Mouse (Mus musculus): ENCODE measurements around the gene Hist1h4d. TPM values are rescaled to one million over a fixed set of nuclear protein-coding genes. Genes with fewer than 3 reads are reported as not detected.
"Not testable (repeated sequence)": the region's sequence is repeated elsewhere in the genome, so short reads cannot be mapped to it uniquely, and the experiment has no call there.

Gene Hist1h4d
- polyA plus RNA-seq, 1 experiment from 2014 or later, result 73.9 TPM

- Histone ChIP-seq H3K9ac (ENCODE audit: low read depth, low read length) (peak overlapping the region; percentile 72), H3K9me3 (ENCODE audit: control insufficient read depth, low read length) (no peaks in the 10 kb centered on the region), H3K4me2 (ENCODE audit: low read depth, low read length) (peak overlapping the region; percentile 89), H3K4me3 (ENCODE audit: low read length) (peak overlapping the region; percentile 59), H3K27ac (ENCODE audit: low read length) (peak overlapping the region; percentile 79), H3K36me3 (ENCODE audit: control insufficient read depth, insufficient read depth, low read length) (no peaks in the 10 kb centered on the region), H3K4me1 (ENCODE audit: control insufficient read depth, insufficient read depth, low read length) (peaks cover 18% of the 10 kb centered on the region), H3K27me3 (replicated peaks; ENCODE audit: control insufficient read depth, insufficient read depth, low read length) (no peaks in the 10 kb centered on the region)
- WGBS, result 12% methylated on average over 6 of the region's 6 CpGs
- no peak for ATAC-seq
These were observed 1.0 kb downstream of the Hist1h4d start for GRCm38 (mm10) chr13:23582219-23583056.

- Histone ChIP-seq H3K9ac (ENCODE audit: low read depth, low read length) (no peak overlapping the region), H3K36me3 (ENCODE audit: control insufficient read depth, insufficient read depth, low read length) (no peaks in the 10 kb centered on the region), H3K9me3 (ENCODE audit: control insufficient read depth, low read length) (no peaks in the 10 kb centered on the region), H3K4me3 (ENCODE audit: low read length) (no peak overlapping the region), H3K4me2 (ENCODE audit: low read depth, low read length) (no peak overlapping the region), H3K27ac (ENCODE audit: low read length) (peak overlapping the region; percentile 49), H3K27me3 (replicated peaks; ENCODE audit: control insufficient read depth, insufficient read depth, low read length) (no peaks in the 10 kb centered on the region), H3K4me1 (ENCODE audit: control insufficient read depth, insufficient read depth, low read length) (peaks cover 18% of the 10 kb centered on the region)
- no peak for ATAC-seq
These were observed 2.1 kb downstream of the Hist1h4d start for GRCm38 (mm10) chr13:23583387-23584068.

GRCm38 (mm10) chr13:23584331-23584730 lies 2.9 kb downstream of the Hist1h4d start:
- no peak for ATAC-seq
- peak overlapping the region; percentile 66 for H3K4me2 ChIP-seq (ENCODE audit: low read depth, low read length)
- H3K27ac ChIP-seq (ENCODE audit: low read length), result peak overlapping the region; percentile 96
- no peaks in the 10 kb centered on the region for H3K36me3 ChIP-seq (ENCODE audit: control insufficient read depth, insufficient read depth, low read length)
- H3K4me3 ChIP-seq (ENCODE audit: low read length), result peak overlapping the region; percentile 46; the same call in 1 of the 2 replicates
- H3K9ac ChIP-seq (ENCODE audit: low read depth, low read length), result 0 out of 2 replicates have a peak overlapping the region, but pooled peaks have one; percentile 22
- H3K4me1 ChIP-seq (ENCODE audit: control insufficient read depth, insufficient read depth, low read length), result peaks cover 18% of the 10 kb centered on the region
- H3K9me3 ChIP-seq (ENCODE audit: control insufficient read depth, low read length), result no peaks in the 10 kb centered on the region
- no peaks in the 10 kb centered on the region for H3K27me3 ChIP-seq (replicated peaks; ENCODE audit: control insufficient read depth, insufficient read depth, low read length)

GRCm38 (mm10) chr13:23585029-23585441 lies 3.6 kb downstream of the Hist1h4d start:
- Histone ChIP-seq H3K9ac (ENCODE audit: low read depth, low read length) (peak overlapping the region; percentile 68), H3K4me1 (ENCODE audit: control insufficient read depth, insufficient read depth, low read length) (peaks cover 18% of the 10 kb centered on the region), H3K4me3 (ENCODE audit: low read length) (peak overlapping the region; percentile 46), H3K27ac (ENCODE audit: low read length) (peak overlapping the region; percentile 96), H3K4me2 (ENCODE audit: low read depth, low read length) (peak overlapping the region; percentile 66), H3K27me3 (replicated peaks; ENCODE audit: control insufficient read depth, insufficient read depth, low read length) (no peaks in the 10 kb centered on the region), H3K36me3 (ENCODE audit: control insufficient read depth, insufficient read depth, low read length) (no peaks in the 10 kb centered on the region), H3K9me3 (ENCODE audit: control insufficient read depth, low read length) (no peaks in the 10 kb centered on the region)
- under 1% methylated on average over 21 of the region's 21 CpGs for WGBS
- 0 out of 2 replicates have a peak, but pooled peaks have one; percentile 4 for ATAC-seq

- ATAC-seq, result peak; percentile 87
- H3K27me3 ChIP-seq (replicated peaks; ENCODE audit: control insufficient read depth, insufficient read depth, low read length); H3K9me3 ChIP-seq (ENCODE audit: control insufficient read depth, low read length); H3K36me3 ChIP-seq (ENCODE audit: control insufficient read depth, insufficient read depth, low read length): not testable (repeated sequence)
- H3K4me1 ChIP-seq (ENCODE audit: control insufficient read depth, insufficient read depth, low read length), result peaks cover 18% of the 10 kb centered on the region
- WGBS, result under 1% methylated on average over 31 of the region's 36 CpGs
- H3K4me2 ChIP-seq (ENCODE audit: low read depth, low read length), result peak overlapping the region; percentile 66
- H3K27ac ChIP-seq (ENCODE audit: low read length), result peak overlapping the region; percentile 96
- H3K4me3 ChIP-seq (ENCODE audit: low read length), result peak overlapping the region; percentile 46
- H3K9ac ChIP-seq (ENCODE audit: low read depth, low read length), result peak overlapping the region; percentile 68
These were observed 4.2 kb downstream of the Hist1h4d start for GRCm38 (mm10) chr13:23585442-23586098.

GRCm38 (mm10) chr13:23586099-23586939 lies 4.9 kb downstream of the Hist1h4d start:
- Histone ChIP-seq H3K4me1 (ENCODE audit: control insufficient read depth, insufficient read depth, low read length) (peaks cover 16% of the 10 kb centered on the region), H3K4me3 (ENCODE audit: low read length) (peak overlapping the region; percentile 42), H3K4me2 (ENCODE audit: low read depth, low read length) (peak overlapping the region; percentile 65), H3K36me3 (ENCODE audit: control insufficient read depth, insufficient read depth, low read length) (no peaks in the 10 kb centered on the region), H3K27ac (ENCODE audit: low read length) (peak overlapping the region; percentile 95), H3K9ac (ENCODE audit: low read depth, low read length) (peak overlapping the region; percentile 64), H3K27me3 (replicated peaks; ENCODE audit: control insufficient read depth, insufficient read depth, low read length) (no peaks in the 10 kb centered on the region), H3K9me3 (ENCODE audit: control insufficient read depth, low read length) (no peaks in the 10 kb centered on the region)
- no peak for ATAC-seq
- whole genome bisulfite sequencing, result 2% methylated on average over 22 of the region's 22 CpGs

- Histone ChIP-seq H3K4me3 (ENCODE audit: low read length) (peak overlapping the region; percentile 42), H3K9ac (ENCODE audit: low read depth, low read length) (peak overlapping the region; percentile 64), H3K27ac (ENCODE audit: low read length) (peak overlapping the region; percentile 95), H3K4me1 (ENCODE audit: control insufficient read depth, insufficient read depth, low read length) (peaks cover 16% of the 10 kb centered on the region), H3K4me2 (ENCODE audit: low read depth, low read length) (peak overlapping the region; percentile 65), H3K36me3 (ENCODE audit: control insufficient read depth, insufficient read depth, low read length) (no peaks in the 10 kb centered on the region), H3K9me3 (ENCODE audit: control insufficient read depth, low read length) (no peaks in the 10 kb centered on the region), H3K27me3 (replicated peaks; ENCODE audit: control insufficient read depth, insufficient read depth, low read length) (no peaks in the 10 kb centered on the region)
- ATAC-seq, result no peak
- 2% methylated on average over 1 of the region's 1 CpGs for WGBS
These were observed 5.5 kb downstream of the Hist1h4d start for GRCm38 (mm10) chr13:23586940-23587225.

- H3K9me3 ChIP-seq (ENCODE audit: control insufficient read depth, low read length), result no peaks in the 10 kb centered on the region
- no peaks in the 10 kb centered on the region for H3K27me3 ChIP-seq (replicated peaks; ENCODE audit: control insufficient read depth, insufficient read depth, low read length)
- no peak overlapping the region for H3K4me2 ChIP-seq (ENCODE audit: low read depth, low read length)
- H3K4me3 ChIP-seq (ENCODE audit: low read length), result no peak overlapping the region
- no peaks in the 10 kb centered on the region for H3K36me3 ChIP-seq (ENCODE audit: control insufficient read depth, insufficient read depth, low read length)
- no peak for ATAC-seq
- H3K4me1 ChIP-seq (ENCODE audit: control insufficient read depth, insufficient read depth, low read length), result peaks cover 9% of the 10 kb centered on the region; the same call in 1 of the 2 replicates
- no peak overlapping the region for H3K27ac ChIP-seq (ENCODE audit: low read length)
- WGBS, result 91% methylated on average over 7 of the region's 7 CpGs
- H3K9ac ChIP-seq (ENCODE audit: low read depth, low read length), result no peak overlapping the region
These were observed 9.8 kb downstream of the Hist1h4d start for GRCm38 (mm10) chr13:23591206-23591605.
